Mouse (Mus musculus) C2C12 (cell line): ENCODE results near the gene Ube2ql1. TPM values are rescaled to one million over a fixed set of nuclear protein-coding genes. Genes with fewer than 3 reads are reported as not detected.

ENCODE experiments used
- H3K27me3 ChIP-seq: one replicate; pipeline ENCODE4 v1.6.1; 2011; ENCODE audit not compliant: control insufficient read depth, insufficient read depth, insufficient read length
- H3K36me3 ChIP-seq: one replicate; pipeline ENCODE4 v1.6.1; 2011; ENCODE audit not compliant: control insufficient read depth, insufficient read depth
- H3K4me3 ChIP-seq: one replicate; pipeline ENCODE4 v1.5.1; 2011; ENCODE audit warnings: mild to moderate bottlenecking, control low read depth; ENCODE audit not compliant: poor library complexity, insufficient read depth, severe bottlenecking
- H3K79me2 ChIP-seq: one replicate; pipeline ENCODE4 v1.6.1; 2011; ENCODE audit not compliant: control insufficient read depth, insufficient read depth
- H3K79me3 ChIP-seq: one replicate; pipeline ENCODE4 v1.6.1; 2011; ENCODE audit warnings: low read depth, control low read depth
- H3ac ChIP-seq: one replicate; pipeline ENCODE3; 2011; ENCODE audit warnings: low read depth; ENCODE audit not compliant: control insufficient read depth, insufficient read length
- CEBPB ChIP-seq: IDR thresholded peaks from one replicate; pipeline ENCODE4 v1.6.1; 2011; ENCODE audit warnings: low read depth, mild to moderate bottlenecking, control low read depth, moderate library complexity
- CTCF ChIP-seq: IDR thresholded peaks from one replicate; pipeline ENCODE4 v1.5.1; 2011; ENCODE audit not compliant: control insufficient read depth, insufficient read depth, insufficient read length
- FOSL1 ChIP-seq: IDR thresholded peaks from one replicate; pipeline ENCODE4 v1.8.0; 2011; ENCODE audit warnings: mild to moderate bottlenecking, low read length; ENCODE audit not compliant: poor library complexity, insufficient read depth, severe bottlenecking
- MAX ChIP-seq: IDR thresholded peaks from one replicate; pipeline ENCODE4 v1.6.1; 2011; ENCODE audit warnings: mild to moderate bottlenecking, control low read depth
- MYOD1 ChIP-seq: IDR thresholded peaks from one replicate; pipeline ENCODE4 v1.6.1; 2011; ENCODE audit warnings: low read depth; ENCODE audit not compliant: control insufficient read depth, insufficient read length
- MYOG ChIP-seq: IDR thresholded peaks from one replicate; pipeline ENCODE4 v1.6.1; 2011; ENCODE audit not compliant: control insufficient read depth, insufficient read length; ENCODE audit errors: extremely low read depth
- USF1 ChIP-seq: IDR thresholded peaks from one replicate; pipeline ENCODE4 v1.6.1; 2011; ENCODE audit warnings: low read depth, mild to moderate bottlenecking, control low read depth, moderate library complexity
- long read RNA-seq, 2 experiments: library from polyadenylated mRNA; unstranded; transcript quantifications; one replicate each; pipeline ENCODE4 v2.0.0; 2019 to 2020
- polyA plus RNA-seq: library from polyadenylated mRNA; unstranded; fragments of >200 nt; fragmentation: generic; extraction: Trizol; gene quantifications from one replicate; pipeline ENCODE4 v1.2.1, GENCODE M21; 2012; ENCODE audit warnings: missing spikeins

Gene Ube2ql1
- 0.13 TPM for polyA plus RNA-seq
- long read RNA-seq, experiment 1: 0 reads
- long read RNA-seq, experiment 2: 0 reads

DNA sequence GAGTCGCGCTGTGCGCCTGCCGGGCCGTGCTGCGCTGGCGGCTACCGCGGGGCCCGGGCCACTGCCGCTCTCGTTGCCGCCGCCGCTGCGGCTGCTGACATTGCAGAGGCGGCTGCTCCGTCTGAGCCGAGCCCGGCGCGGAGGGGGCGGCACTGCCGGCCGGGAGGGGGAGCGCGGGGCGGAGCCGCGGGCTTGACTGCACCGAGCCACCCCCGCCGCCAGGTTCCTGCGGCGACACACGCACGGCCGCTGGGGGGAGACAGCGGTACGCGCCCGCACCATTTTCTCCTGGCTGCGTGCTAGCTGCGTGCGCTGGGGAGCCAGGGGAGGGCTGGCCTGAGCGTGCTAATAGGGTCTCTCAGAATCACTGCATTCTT is at the start of gene Ube2ql1:
TSS of gene Ube2ql1 (minus strand) at position 131 of the 377 bp plus-strand sequence.
- Histone ChIP-seq H3K27me3 (peaks cover 44% of the 10 kb centered on the region), H3K36me3 (no peaks in the 10 kb centered on the region), H3K79me2 (no peaks in the 10 kb centered on the region), H3K4me3 (no peak within 1 kb of the TSS), H3ac (peak within 1 kb of the TSS; percentile 3), H3K79me3 (no peaks in the 10 kb centered on the region)
- peak; percentile 82 for TF ChIP-seq CTCF
- no peak for TF ChIP-seq USF1
- no peak for TF ChIP-seq CEBPB
- no peak for TF ChIP-seq MAX

DNA sequence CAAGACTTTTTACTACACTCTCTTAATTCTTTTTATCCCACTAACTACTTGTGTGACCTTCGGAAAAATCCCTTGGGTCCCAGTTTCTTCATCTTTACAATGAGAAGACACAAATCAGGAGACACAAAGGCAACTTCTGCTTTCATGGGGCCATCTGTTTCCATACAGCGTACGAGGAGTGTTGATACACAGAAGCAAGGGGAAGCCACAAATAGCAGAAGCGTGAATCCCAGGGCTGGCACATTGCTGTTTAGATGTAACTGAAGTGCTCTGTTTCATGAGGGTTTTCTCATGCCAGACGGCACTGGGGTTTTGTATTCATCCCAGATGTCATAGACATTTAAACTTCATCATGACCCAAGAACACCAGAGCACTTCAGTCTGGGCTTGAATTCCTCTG is 49.0 kb upstream of the Ube2ql1 start:
- H3ac ChIP-seq: no peak overlapping the region
- H3K79me3 ChIP-seq: no peaks in the 10 kb centered on the region
- no peak overlapping the region for H3K4me3 ChIP-seq
- H3K36me3 ChIP-seq: no peaks in the 10 kb centered on the region
- TF ChIP-seq FOSL1 (no peak), MAX (no peak), USF1 (no peak), CEBPB (no peak), CTCF (no peak), MYOG (no peak), MYOD1 (no peak)
- H3K27me3 ChIP-seq: no peaks in the 10 kb centered on the region
- H3K79me2 ChIP-seq: no peaks in the 10 kb centered on the region

DNA sequence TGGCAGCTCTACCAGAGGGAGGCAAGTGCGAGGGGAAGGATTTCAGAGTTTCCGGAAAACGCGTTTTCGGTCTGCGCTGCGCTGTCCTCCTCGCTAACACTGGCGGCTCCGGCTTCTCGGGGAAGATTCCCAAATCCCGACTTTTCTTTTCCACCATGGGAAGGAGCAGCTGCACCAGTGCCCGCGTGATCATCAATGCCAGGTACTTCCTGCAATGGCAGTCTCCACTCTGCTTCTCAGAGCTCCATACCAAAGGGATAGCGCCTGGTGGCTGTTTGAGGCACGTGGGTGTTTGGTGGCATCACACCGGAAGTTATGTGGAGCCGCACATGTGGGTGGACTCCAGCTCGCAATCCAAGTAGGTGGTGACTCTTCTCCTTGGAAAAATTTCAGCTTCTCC is 38.5 kb upstream of the Ube2ql1 start:
- no peaks in the 10 kb centered on the region for H3K27me3 ChIP-seq
- no peak overlapping the region for H3ac ChIP-seq
- no peaks in the 10 kb centered on the region for H3K36me3 ChIP-seq
- TF ChIP-seq CTCF: no peak
- TF ChIP-seq MYOG: no peak
- TF ChIP-seq USF1: no peak
- H3K4me3 ChIP-seq: no peak overlapping the region
- no peaks in the 10 kb centered on the region for H3K79me3 ChIP-seq
- no peaks in the 10 kb centered on the region for H3K79me2 ChIP-seq

DNA sequence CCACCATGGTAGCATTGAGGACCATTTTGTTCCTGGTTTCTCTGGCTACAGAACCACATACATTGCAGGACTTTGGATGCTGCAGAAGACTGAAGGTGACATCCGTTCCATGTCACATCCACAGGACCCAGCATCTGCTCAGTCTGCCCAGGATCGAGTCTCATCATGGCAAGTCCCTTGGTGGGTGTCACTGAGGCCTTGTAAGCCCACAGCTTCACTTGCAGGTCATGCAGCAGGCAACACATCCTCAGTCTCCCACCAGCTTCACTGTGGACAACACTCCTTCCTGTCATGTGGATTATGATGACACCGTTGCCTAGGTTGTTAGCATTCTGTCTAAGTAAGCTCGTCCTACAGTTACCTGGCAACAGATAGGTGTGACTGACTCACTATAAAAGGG is 32.7 kb upstream of the Ube2ql1 start:
- H3K79me3 ChIP-seq: no peaks in the 10 kb centered on the region
- TF ChIP-seq CEBPB (no peak), MYOD1 (no peak), FOSL1 (no peak), MYOG (no peak), MAX (no peak), USF1 (no peak), CTCF (no peak)
- no peaks in the 10 kb centered on the region for H3K27me3 ChIP-seq
- H3K36me3 ChIP-seq: no peaks in the 10 kb centered on the region
- no peak overlapping the region for H3ac ChIP-seq
- H3K79me2 ChIP-seq: no peaks in the 10 kb centered on the region
- no peak overlapping the region for H3K4me3 ChIP-seq

DNA sequence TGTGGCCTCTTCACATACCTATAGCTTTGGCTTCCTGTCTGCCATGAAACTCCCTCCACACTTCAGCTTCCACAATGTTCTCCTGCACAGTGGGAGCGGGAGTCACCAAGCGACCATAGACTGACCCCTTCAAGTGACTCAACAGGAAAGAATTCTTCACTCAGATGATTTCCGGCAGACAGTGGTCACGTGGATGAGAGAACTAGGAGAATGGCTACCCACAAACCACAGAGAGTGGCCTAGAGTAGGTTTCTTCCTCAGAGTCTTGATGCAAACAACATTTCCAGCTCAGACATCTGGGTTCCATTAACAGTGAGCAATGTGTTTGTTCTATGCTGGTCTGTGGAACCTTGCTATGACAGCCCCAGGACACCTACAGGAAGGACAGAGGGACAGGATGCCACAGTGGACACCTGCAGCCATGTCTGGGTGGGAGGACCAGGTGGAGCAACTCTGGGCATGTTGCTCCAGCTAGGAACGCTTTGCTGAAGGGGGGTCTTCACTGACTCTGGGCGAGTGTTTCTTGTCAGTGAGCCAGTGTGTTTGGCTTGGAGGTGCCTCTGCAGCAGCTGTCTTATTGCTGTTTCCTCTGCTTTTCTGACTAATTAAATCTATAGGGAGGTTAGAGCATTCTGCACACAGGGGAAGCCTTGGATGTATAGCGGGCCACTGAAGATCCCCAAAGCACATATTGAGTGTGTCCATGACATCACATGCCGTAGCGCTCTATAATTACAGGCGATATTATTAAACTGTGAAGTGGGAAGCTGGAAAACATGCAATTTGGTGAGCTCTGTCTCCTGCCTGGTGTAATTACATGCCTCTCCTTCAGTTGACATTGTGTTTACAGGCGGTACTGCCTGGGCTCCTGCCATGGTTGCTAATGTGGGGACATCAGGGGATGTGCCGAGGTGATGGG is 31.1 kb upstream of the Ube2ql1 start:
- Histone ChIP-seq H3K4me3 (no peak overlapping the region), H3ac (no peak overlapping the region), H3K79me2 (no peaks in the 10 kb centered on the region), H3K79me3 (no peaks in the 10 kb centered on the region), H3K36me3 (no peaks in the 10 kb centered on the region), H3K27me3 (no peaks in the 10 kb centered on the region)
- no peak for TF ChIP-seq MAX
- no peak for TF ChIP-seq MYOG
- TF ChIP-seq FOSL1: no peak
- TF ChIP-seq USF1: peak; percentile 82
- TF ChIP-seq CTCF: no peak
- no peak for TF ChIP-seq CEBPB

DNA sequence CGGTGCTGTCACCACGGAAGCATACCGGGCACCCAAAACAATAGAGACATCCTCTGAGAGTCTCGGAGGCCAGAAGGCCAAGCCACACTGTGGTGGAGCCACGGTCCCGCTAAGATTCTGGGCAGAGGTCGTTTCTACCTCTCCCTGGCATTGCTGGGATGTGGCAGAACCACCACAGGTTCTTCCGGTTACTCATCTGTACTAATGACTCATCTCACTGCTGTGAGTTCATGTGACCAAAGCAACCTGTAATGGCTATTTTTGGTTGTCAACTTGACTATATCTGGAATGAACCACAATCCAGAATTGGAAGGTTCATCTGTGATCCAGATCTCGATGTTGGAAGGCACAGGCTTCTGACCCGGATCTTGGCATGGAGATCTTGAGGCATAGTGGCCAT is 28.5 kb upstream of the Ube2ql1 start:
- H3K36me3 ChIP-seq: no peaks in the 10 kb centered on the region
- no peaks in the 10 kb centered on the region for H3K79me3 ChIP-seq
- no peak overlapping the region for H3ac ChIP-seq
- H3K27me3 ChIP-seq: no peaks in the 10 kb centered on the region
- no peak overlapping the region for H3K4me3 ChIP-seq
- no peaks in the 10 kb centered on the region for H3K79me2 ChIP-seq
- no peak for TF ChIP-seq MAX
- no peak for TF ChIP-seq MYOD1
- peak; percentile 53 for TF ChIP-seq USF1
- TF ChIP-seq FOSL1: no peak
- no peak for TF ChIP-seq CTCF
